Mouse (Mus musculus) ES-Bruce4 (cell line): Measurements from ENCODE around the gene Nptx1. TPM values are rescaled to one million over a fixed set of nuclear protein-coding genes. Genes with fewer than 3 reads are reported as not detected.

Source experiments
- H3K27ac ChIP-seq: 2 replicates; pipeline ENCODE4 v1.5.1; 2012; ENCODE audit warnings: low read length, inconsistent platforms; ENCODE audit not compliant: insufficient read depth
- H3K27me3 ChIP-seq: 2 replicates; pipeline ENCODE4 v1.6.1; 2012; ENCODE audit warnings: mild to moderate bottlenecking, low read length, inconsistent platforms; ENCODE audit not compliant: control insufficient read depth, poor library complexity, insufficient read depth, severe bottlenecking
- H3K36me3 ChIP-seq: 2 replicates; pipeline ENCODE4 v1.6.1; 2012; ENCODE audit warnings: inconsistent platforms, mild to moderate bottlenecking, low read length, moderate library complexity; ENCODE audit not compliant: control insufficient read depth, poor library complexity, insufficient read depth, severe bottlenecking
- H3K4me1 ChIP-seq: one replicate; pipeline ENCODE4 v1.8.1; 2011; ENCODE audit warnings: low read length; ENCODE audit not compliant: control insufficient read depth, insufficient read depth
- H3K4me3 ChIP-seq: 2 replicates; pipeline ENCODE4 v1.5.1; 2011; ENCODE audit warnings: low read depth, mild to moderate bottlenecking, low read length
- H3K9ac ChIP-seq: 2 replicates; pipeline ENCODE4 v1.6.1; 2012; ENCODE audit warnings: low read depth, mild to moderate bottlenecking, inconsistent platforms; ENCODE audit not compliant: poor library complexity, severe bottlenecking
- H3K9me3 ChIP-seq: replicated peaks from 2 replicates; pipeline ENCODE4 v1.6.1; 2012; ENCODE audit warnings: mild to moderate bottlenecking, low read length, inconsistent platforms; ENCODE audit not compliant: control insufficient read depth, poor library complexity, insufficient read depth, severe bottlenecking
- CTCF ChIP-seq: IDR thresholded peaks from one replicate; pipeline ENCODE4 v1.8.1; 2011; ENCODE audit warnings: low read depth, low read length
- EP300 ChIP-seq: IDR thresholded peaks from 2 replicates; pipeline ENCODE4 v1.6.1; 2011; ENCODE audit warnings: low read depth, low read length; ENCODE audit not compliant: insufficient read depth
- POLR2A ChIP-seq: IDR thresholded peaks from one replicate; pipeline ENCODE4 v1.8.1; 2011; ENCODE audit warnings: low read length; ENCODE audit not compliant: insufficient read depth
- polyA plus RNA-seq: library from polyadenylated mRNA; stranded (reverse); fragments of >200 nt; gene quantifications from 2 replicates; pipeline ENCODE4 v1.2.4, GENCODE M21; 2011; ENCODE audit warnings: low read depth; ENCODE audit not compliant: missing spikeins, insufficient read depth, insufficient read length

Nptx1 gene
- polyA plus RNA-seq, 1 experiment = not detected

DNA sequence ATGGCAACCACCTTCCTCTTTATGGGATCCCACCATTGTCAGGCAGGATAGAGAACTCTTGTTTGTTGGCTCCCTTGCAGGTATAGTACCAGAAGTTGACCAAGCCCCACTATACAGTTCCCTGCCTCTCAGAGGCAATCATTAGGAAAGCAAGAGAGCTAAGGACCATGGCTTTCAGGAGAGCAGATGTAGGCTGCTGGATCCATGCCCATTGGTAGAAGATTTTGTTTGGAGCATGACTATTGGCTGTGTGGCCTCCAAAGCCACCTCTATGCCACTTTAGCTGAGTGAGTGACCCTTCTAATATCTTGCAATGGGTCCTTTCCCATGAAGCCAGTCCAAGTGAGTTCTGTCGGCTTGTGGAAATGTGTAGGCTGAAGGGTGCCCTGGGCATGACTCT, 28.2 kb downstream of the Nptx1 start:
- H3K9ac ChIP-seq = no peak overlapping the region
- H3K4me3 ChIP-seq = no peak overlapping the region
- no peaks in the 10 kb centered on the region for H3K9me3 ChIP-seq
- no peak overlapping the region for H3K27ac ChIP-seq
- H3K27me3 ChIP-seq = no peaks in the 10 kb centered on the region
- TF ChIP-seq CTCF (no peak), POLR2A (no peak), EP300 (no peak)
- no peaks in the 10 kb centered on the region for H3K36me3 ChIP-seq
- no peaks in the 10 kb centered on the region for H3K4me1 ChIP-seq

DNA sequence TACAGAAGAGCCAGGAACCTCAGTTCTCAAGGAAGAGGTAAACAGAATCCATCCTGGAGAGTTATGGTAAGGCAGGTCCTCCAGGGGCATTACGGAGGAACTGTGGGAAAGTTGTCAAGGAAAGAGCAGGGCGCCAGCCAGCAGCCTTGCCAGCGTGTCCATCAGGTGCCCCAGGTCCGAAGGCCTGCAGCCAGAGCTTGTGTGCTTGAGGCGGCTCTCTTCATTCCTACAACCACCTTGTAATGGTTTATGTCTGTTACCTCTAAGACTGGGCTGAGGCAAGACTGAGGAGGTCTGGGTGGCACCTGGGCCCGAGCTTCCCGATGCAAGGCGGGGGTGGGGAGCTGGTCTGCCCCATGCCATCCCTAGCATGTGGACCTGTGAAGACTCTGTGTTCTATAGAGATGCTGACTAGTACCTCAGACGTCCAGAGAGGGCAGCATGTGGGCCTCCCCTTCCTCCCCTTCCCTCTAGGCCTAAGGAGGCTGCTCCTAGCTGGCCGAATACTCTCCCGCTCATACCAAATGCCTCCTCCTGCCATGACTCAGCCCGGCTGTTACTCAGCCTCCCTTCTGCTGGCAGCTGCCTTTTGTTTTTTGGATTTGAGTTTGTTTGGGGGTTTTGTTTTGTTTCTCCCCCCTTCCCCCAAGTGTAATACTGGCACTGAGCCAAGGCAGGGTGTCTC, 30.7 kb downstream of the Nptx1 start:
- H3K27me3 ChIP-seq = no peaks in the 10 kb centered on the region
- no peak overlapping the region for H3K9ac ChIP-seq
- TF ChIP-seq CTCF (no peak), EP300 (no peak), POLR2A (no peak)
- no peaks in the 10 kb centered on the region for H3K4me1 ChIP-seq
- H3K4me3 ChIP-seq = no peak overlapping the region
- H3K27ac ChIP-seq = no peak overlapping the region
- no peaks in the 10 kb centered on the region for H3K9me3 ChIP-seq
- no peaks in the 10 kb centered on the region for H3K36me3 ChIP-seq

DNA sequence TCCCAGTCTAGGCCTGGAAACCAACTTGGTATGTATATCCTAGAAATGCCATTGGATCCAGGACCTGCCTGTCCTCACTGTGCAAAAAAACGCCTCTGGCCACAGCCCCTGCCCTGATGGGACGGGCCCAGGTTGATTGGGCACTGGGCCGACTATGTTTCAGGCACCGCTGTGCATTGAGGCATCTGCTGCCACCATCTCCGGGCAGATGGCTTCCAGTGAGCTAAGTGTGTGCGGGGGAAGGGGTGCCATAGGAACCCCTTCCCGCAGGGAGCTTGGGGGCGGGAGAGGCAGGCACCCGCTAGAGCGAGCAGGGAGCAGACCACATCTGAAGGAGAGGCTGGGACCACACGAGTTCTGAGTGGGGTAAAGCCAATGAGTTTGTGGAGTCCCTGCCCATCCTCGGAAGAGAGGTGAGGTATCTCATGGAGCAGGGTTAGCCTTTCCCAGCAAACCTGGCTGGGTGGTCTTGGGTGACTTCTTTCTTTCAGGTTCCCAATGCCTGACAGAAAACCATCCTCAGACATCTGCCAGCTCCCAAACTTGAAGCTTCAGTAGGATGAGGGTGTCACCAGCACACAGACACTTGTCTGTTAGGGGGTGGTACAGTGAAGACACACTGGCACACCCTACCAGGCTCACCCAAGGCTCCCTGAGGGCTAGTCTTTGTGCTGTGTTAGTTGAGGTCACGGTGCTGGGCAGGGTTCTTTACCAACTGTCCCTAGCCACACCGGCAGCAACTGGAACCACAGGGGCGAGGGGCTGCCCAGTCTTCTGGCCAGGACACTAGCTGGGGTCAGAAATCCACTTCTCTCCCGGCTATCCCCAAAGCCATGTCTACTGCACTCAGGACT, 31.5 kb downstream of the Nptx1 start:
- no peaks in the 10 kb centered on the region for H3K36me3 ChIP-seq
- no peaks in the 10 kb centered on the region for H3K4me1 ChIP-seq
- H3K9me3 ChIP-seq = no peaks in the 10 kb centered on the region
- no peak for TF ChIP-seq CTCF
- TF ChIP-seq EP300 = no peak
- no peak for TF ChIP-seq POLR2A
- H3K27me3 ChIP-seq = no peaks in the 10 kb centered on the region
- H3K4me3 ChIP-seq = peak overlapping the region; percentile 20
- H3K9ac ChIP-seq = no peak overlapping the region
- no peak overlapping the region for H3K27ac ChIP-seq

DNA sequence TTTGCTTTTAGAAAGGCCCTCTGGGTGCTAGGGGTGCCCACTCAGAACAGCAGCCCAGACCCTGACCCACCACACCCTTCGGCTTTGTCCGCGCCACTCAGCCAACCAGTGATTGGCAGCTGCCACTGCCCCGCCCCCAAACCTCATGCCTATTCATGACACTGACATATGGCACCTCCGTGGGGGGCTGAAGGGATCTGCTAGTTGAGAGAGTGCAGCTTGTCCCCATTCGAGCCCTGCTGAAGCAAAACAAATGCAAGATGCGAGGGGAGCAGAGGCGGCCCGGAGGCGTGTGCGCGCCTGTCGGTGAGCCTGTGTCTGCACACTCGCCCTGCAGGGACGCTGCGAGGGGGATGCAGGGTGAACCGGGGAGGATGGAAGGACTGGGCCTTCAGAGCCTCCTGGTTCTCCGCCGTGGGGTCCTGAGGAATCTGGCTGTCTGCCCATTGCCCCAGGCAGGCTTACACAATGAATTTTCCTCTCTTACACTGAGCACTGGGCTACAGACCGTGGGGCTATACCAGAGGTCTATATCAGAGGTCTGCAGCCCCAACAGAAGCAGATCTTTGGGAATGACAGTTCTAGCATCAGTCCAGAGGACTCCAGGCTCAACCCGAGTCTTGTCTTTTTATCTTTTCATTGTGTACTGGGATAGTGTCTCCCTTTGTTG, 32.5 kb downstream of the Nptx1 start:
- Histone ChIP-seq H3K27ac (no peak overlapping the region), H3K4me1 (no peaks in the 10 kb centered on the region), H3K9ac (no peak overlapping the region), H3K36me3 (no peaks in the 10 kb centered on the region), H3K9me3 (no peaks in the 10 kb centered on the region), H3K4me3 (peak overlapping the region; percentile 24), H3K27me3 (no peaks in the 10 kb centered on the region)
- TF ChIP-seq CTCF (no peak), POLR2A (no peak), EP300 (0 out of 2 replicates have a peak, but pooled peaks have one; percentile 13)

DNA sequence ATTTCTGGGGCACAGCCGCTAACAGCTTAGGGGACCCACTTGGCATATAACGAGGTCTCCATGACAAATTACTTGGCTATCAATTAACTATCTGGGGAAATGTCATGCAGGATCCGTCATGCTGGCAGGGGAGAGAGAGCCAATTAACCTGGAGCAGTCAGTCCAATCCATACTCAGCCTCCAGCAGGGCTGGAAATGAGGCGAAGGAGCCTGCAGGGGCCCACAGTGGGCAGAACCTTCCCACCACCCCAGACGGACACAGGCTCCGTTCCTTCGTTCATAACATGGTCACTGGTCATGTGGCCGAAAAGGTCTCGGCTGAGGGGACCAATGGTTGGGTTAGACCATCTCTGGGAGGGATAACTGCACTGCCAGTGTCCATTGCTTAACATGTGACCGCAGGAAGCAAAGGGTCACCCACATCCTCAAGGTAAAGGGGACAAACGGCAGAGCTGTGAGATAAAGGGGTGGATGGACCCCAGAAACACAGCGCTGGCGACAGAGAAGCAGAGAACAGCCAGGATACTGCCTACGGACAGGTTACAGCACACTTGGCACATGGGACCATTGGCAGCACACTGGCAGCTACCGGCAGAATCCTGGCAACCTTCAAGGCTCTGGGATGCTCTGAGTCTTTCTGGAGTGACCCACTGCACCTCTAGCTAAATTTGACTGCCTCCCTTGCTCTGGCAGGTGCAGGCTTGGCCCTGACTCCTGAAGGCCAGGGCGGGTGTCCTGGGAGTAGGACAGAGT, 33.3 kb downstream of the Nptx1 start:
- peak overlapping the region; percentile 24; the same call in 1 of the 2 replicates for H3K4me3 ChIP-seq
- no peak overlapping the region for H3K9ac ChIP-seq

More for the DNA sequence above, 33.3 kb downstream of the Nptx1 start:
- Histone ChIP-seq H3K9me3 (no peaks in the 10 kb centered on the region), H3K4me1 (no peaks in the 10 kb centered on the region), H3K27me3 (no peaks in the 10 kb centered on the region), H3K36me3 (no peaks in the 10 kb centered on the region), H3K27ac (no peak overlapping the region)
- TF ChIP-seq CTCF = no peak
